Mouse (Mus musculus) frontal cortex, postnatal 14 days (tissue): Measurements from ENCODE around the gene Dpt.
A peak's percentile ranks its signal among the peaks of the same experiment; 100 is the strongest.
"Not testable (repeated sequence)": the region's sequence is repeated elsewhere in the genome, so short reads cannot be mapped to it uniquely, and the experiment has no call there.

ENCODE experiments used
- DNase-seq, 2 experiments: peaks; one replicate each; pipeline ENCODE4 v3.0.0; 2022; ENCODE audit warnings: low spot score in 2 of 2

Gene Dpt

GRCm38 (mm10) chr1:164796471-164796870, at the start of gene Dpt:
Gene Dpt, plus strand, starts transcription at chr1:164796644.
- DNase-seq, result no peak

- DNase-seq, result no peak
These were observed 42.7 kb upstream of the Dpt start for GRCm38 (mm10) chr1:164753736-164754135.

DNA sequence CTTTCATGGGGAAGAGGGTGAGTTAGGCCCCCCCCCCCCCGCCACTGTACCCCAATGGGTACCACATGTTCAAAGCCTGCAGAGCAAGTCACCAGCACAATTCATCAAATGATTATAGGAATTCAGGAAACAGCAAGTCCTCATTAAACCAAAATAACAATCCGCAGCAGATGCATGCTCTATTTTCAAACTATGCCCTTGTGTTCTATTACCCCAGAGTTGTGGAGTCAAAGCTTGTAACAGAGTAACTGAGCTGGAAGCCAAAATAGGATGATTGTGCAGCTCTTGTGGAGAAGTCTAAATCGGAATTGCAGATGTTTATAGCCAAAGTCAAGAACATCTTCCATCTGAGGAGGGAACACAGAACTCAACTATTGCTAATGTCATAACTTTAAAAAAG, 40.8 kb upstream of the Dpt start:
- DNase-seq, result no peak

GRCm38 (mm10) chr1:164756951-164757350, 39.5 kb upstream of the Dpt start:
- DNase-seq, result no peak

DNA sequence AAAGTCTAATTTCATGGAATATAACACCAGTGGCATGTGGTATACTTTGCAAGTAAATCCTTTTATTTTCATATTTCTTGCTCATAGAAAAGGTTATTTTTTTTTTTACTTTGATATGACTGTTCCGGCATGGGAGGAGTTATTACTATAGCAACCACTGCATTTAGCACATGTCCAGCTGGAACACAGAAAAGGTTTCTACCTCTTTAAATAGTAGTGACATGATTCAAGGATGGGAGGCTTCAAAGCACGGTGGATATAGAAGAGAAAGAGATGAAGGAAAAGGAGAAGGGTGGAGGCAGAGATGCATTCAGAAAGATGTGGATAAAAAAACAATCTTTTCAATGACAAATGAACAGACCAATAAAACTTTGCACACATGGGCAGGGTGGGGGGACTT, 38.0 kb upstream of the Dpt start:
- no peak for DNase-seq

GRCm38 (mm10) chr1:164762276-164762675, 34.2 kb upstream of the Dpt start:
- DNase-seq, result no peak

GRCm38 (mm10) chr1:164766646-164767045, 29.8 kb upstream of the Dpt start:
- DNase-seq, result no peak

DNA sequence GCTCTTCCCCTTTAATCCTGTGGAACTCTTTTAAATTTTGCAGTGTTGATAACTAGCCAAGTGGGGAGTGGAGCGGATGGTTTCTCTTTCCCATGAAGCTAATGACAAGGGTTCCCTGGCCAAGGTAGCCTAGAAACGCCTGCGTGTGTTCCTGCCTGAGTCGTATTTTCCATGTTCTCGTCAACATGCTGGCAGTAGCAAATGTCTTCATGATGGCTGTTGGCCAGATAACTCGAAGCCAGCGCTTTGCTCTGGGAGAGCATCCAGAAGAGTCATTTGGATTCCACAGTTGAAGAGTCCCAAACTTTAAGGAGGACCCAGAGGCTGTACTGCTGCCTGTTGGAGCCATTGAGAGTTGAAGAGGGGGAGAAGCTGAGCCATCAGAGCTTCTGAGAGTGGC, 25.8 kb upstream of the Dpt start:
- peak in 1 of 2 experiments; percentile 53 for DNase-seq

GRCm38 (mm10) chr1:164780851-164781510, 15.5 kb upstream of the Dpt start:
- DNase-seq, result no peak

- DNase-seq, result no peak
These were observed 10.3 kb upstream of the Dpt start for GRCm38 (mm10) chr1:164786165-164786564.

- peak; percentile 64 to 72 for DNase-seq
These were observed 8.7 kb upstream of the Dpt start for GRCm38 (mm10) chr1:164787771-164788170.

DNA sequence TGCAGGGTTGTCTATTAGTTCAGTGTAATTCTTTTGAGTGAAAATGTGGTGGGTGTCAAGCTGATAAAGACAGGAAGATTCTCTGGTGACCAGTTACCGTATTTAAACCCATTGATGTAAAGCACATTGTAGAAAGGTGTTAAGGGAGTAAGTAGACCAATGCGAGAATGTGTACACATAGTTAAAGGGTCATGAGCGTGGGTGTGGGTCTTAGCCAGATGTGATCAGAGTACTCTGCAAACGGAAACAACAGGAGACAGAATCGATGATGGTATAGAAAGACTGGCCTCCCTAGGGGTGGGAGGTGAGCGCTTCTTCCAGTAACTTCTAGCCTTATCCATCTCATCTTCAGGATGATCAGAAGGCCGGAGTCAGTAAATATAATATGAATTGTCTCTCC, 8.2 kb upstream of the Dpt start:
- no peak for DNase-seq

GRCm38 (mm10) chr1:164790296-164790695, 6.1 kb upstream of the Dpt start:
- DNase-seq, result not testable (repeated sequence)

- no peak for DNase-seq
These were observed 3.4 kb upstream of the Dpt start for GRCm38 (mm10) chr1:164793049-164793448.

DNA sequence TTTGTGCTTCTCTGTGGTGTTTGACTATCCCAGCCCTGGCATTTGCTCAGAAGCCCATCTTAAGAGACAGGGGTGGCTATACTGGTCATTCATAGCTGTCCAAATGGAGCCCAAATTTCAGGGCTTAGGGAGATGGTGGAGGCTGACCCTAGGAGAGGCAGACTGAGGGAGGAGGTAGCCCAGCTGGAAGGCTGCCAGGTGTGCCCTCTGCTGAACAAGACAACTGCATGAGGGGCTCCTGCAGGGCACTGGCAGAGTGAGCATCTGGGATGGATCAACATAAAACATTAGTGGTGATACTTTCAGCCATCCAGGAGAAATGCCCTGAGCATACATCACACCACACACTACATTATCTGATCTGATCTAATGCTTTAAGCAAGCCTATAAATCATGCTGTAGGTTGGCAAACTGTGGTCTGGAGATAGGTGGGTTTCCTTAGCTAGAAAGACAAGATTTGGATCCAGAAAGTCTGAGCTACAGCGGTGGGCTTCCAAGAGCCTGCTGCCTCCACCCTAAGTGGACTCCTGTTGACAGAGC, 1.4 kb downstream of the Dpt start:
- no peak for DNase-seq

GRCm38 (mm10) chr1:164798471-164798922, 2.1 kb downstream of the Dpt start:
- no peak for DNase-seq

DNA sequence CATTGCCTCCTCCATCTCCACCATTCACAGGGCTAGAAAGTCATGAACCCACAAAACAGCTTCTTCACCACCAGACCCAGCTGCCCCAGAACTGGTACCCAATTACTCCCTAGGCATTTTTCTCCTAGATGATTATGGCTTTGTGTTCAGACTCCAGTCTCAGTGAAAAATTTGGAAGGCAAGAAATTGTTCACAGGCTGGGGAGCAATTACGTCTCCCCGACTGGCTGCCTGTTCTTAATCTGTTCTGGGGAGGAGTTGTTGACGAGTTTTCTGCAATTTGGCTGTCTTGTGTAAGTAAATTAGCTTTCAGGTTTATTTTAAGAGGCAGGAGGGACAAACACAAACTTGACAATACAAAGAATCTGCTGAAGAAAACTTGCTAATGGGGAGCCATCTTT, 2.7 kb downstream of the Dpt start:
- DNase-seq, result no peak

GRCm38 (mm10) chr1:164804277-164804676, 7.8 kb downstream of the Dpt start:
- DNase-seq, result no peak

GRCm38 (mm10) chr1:164804751-164805435, 8.4 kb downstream of the Dpt start:
- no peak for DNase-seq

DNA sequence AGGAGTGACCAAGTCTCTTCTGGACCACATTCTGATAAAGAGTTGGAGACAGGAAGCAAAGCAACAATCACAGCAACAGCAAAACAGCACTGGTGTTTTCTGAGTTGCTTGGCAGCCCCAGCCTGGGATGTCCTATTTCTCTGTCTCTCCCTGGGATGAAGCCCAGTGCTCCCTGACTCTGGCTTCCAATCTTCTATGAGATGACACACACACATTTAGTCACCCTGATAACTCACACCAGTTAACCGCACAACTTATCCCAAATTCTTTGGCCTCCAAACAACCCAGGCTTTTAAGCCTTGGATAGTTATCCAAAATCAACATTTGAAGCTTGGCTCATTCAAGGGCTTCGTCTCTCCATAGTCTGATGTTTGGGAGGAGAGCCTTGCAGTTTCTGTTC, 12.9 kb downstream of the Dpt start:
- DNase-seq, result no peak

DNA sequence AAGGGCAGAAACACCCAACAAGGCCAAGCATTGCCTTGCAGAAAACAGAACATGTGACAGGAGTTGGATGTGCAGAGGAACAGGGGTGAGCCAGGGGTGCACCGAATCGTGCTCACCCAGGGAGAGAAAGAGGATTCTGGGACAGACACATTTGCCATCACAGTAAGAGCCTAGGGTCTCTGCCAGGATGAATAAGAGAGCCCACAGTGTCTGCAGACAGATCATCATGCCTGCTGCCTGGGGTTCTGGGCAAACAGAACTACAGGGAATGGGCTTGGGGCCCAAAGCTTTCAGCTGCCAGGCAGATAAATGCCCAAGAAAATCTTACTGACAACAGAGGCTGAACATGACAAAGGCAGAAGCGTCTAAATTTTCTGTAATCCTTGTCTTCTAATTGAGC, 14.9 kb downstream of the Dpt start:
- DNase-seq, result no peak

GRCm38 (mm10) chr1:164814243-164814642, 17.8 kb downstream of the Dpt start:
- no peak for DNase-seq

DNA sequence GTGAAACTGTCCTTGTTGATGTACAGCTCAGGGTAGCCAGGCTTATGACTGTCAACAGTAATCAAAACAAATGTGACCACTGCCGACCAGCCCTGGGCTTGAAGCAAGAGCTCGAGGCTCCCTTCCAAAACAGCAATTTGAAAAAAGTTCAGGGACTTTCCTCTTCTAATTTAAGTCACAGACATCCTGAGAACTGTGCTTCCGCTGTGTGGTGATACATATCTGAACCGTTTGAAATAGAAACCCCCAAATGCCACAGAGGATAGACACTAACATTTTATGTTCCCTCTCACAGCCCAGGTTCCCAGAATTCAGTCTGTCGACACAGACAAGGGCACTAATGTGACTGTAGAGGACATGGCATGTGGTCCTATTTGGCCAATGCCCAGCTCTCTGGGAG, 18.9 kb downstream of the Dpt start:
- DNase-seq, result no peak
